Mouse (Mus musculus) olfactory bulb, adult 2 months (tissue): ENCODE results near the gene Ddb1.

Experiments used
- CTCF ChIP-seq: fragments of 200-500 bp; IDR thresholded peaks from 2 replicates; pipeline ENCODE4 v1.5.1; 2012; ENCODE audit warnings: low read depth, mild to moderate bottlenecking, low read length, moderate library complexity; ENCODE audit not compliant: insufficient read depth
- POLR2A ChIP-seq: fragments of 200-500 bp; IDR thresholded peaks from 2 replicates; pipeline ENCODE4 v1.6.1; 2012; ENCODE audit warnings: mild to moderate bottlenecking, low read depth, low read length, moderate library complexity; ENCODE audit not compliant: insufficient read depth

- TF ChIP-seq POLR2A = no peak
- no peak for TF ChIP-seq CTCF
Measured at GRCm38 (mm10) chr19:10605901-10606622, 935 bp downstream of the Ddb1 start.
